Mouse (Mus musculus) lung, postnatal 25 days (tissue): ENCODE measurements around the gene Lmo3.

ENCODE experiments used
- DNase-seq: peaks from one replicate; pipeline ENCODE4 v3.0.0; 2022; ENCODE audit warnings: low spot score

The Lmo3 gene

GRCm38 (mm10) chr6:138581734-138582505, at the start of gene Lmo3:
Lmo3 (minus strand) TSS chr6:138581968.
- DNase-seq, result no peak

GRCm38 (mm10) chr6:138620786-138621185, 39.0 kb upstream of the Lmo3 start:
- no peak for DNase-seq

- no peak for DNase-seq
Measured at GRCm38 (mm10) chr6:138618396-138618795, 36.6 kb upstream of the Lmo3 start.

GRCm38 (mm10) chr6:138597016-138597415, 15.2 kb upstream of the Lmo3 start:
- DNase-seq, result no peak

GRCm38 (mm10) chr6:138595991-138596698, 14.4 kb upstream of the Lmo3 start:
- no peak for DNase-seq

GRCm38 (mm10) chr6:138583314-138583713, 1.5 kb upstream of the Lmo3 start:
- DNase-seq, result no peak

- no peak for DNase-seq
Measured at GRCm38 (mm10) chr6:138582506-138583000, 785 bp upstream of the Lmo3 start.

- no peak for DNase-seq
Measured at GRCm38 (mm10) chr6:138580491-138581076, 1.2 kb downstream of the Lmo3 start.

- no peak for DNase-seq
Measured at GRCm38 (mm10) chr6:138563416-138563815, 18.4 kb downstream of the Lmo3 start.

GRCm38 (mm10) chr6:138552144-138552543, 29.6 kb downstream of the Lmo3 start:
- no peak for DNase-seq

- DNase-seq, result no peak
Measured at GRCm38 (mm10) chr6:138534879-138535278, 46.9 kb downstream of the Lmo3 start.

- no peak for DNase-seq
Measured at GRCm38 (mm10) chr6:138506642-138507041, 75.1 kb downstream of the Lmo3 start.

- no peak for DNase-seq
Measured at GRCm38 (mm10) chr6:138503946-138504345, 77.8 kb downstream of the Lmo3 start.

- no peak for DNase-seq
Measured at GRCm38 (mm10) chr6:138482834-138483233, 98.9 kb downstream of the Lmo3 start.

GRCm38 (mm10) chr6:138477611-138478010, 104.2 kb downstream of the Lmo3 start:
- peak; percentile 27 for DNase-seq

- DNase-seq, result no peak
Measured at GRCm38 (mm10) chr6:138469204-138469603, 112.6 kb downstream of the Lmo3 start.

- no peak for DNase-seq
Measured at GRCm38 (mm10) chr6:138444515-138445048, 137.2 kb downstream of the Lmo3 start.

GRCm38 (mm10) chr6:138437351-138437750, 144.4 kb downstream of the Lmo3 start:
- no peak for DNase-seq

GRCm38 (mm10) chr6:138436813-138437212, 145.0 kb downstream of the Lmo3 start:
- no peak for DNase-seq

GRCm38 (mm10) chr6:138427394-138427793, 154.4 kb downstream of the Lmo3 start:
- no peak for DNase-seq

GRCm38 (mm10) chr6:138426894-138427293, 154.9 kb downstream of the Lmo3 start:
- no peak for DNase-seq

GRCm38 (mm10) chr6:138424514-138425225, 157.1 kb downstream of the Lmo3 start:
- DNase-seq, result no peak
